Mouse (Mus musculus) gastrocnemius, postnatal 14 days (tissue): ENCODE measurements around the gene Bag6. TPM values are rescaled to one million over a fixed set of nuclear protein-coding genes. Genes with fewer than 3 reads are reported as not detected.

Experiments
- DNase-seq: peaks from one replicate; pipeline ENCODE4 v3.0.0; 2021; ENCODE audit warnings: mixed read lengths
- intact Hi-C: fragments of 180-260 bp; cut with DNase I; formaldehyde crosslinking; loops from one replicate; pipeline ENCODE4 v1.15.1; 2025; ENCODE audit warnings: low total_unique reads
- long read RNA-seq, 2 experiments: library from polyadenylated mRNA; stranded (forward); transcript quantifications; one replicate each; pipeline ENCODE4 v2.0.0; 2021
- total RNA-seq, 2 experiments: library from RNA; stranded (reverse); gene quantifications; 2 replicates each; pipeline ENCODE4 v1.2.3; 2021

Bag6 gene
- total RNA-seq = 100 to 1,000 TPM; 193 to 200 TPM
- long read RNA-seq, experiment 1, partial matches to known transcripts = 29 of 83 reads
- long read RNA-seq, experiment 1, other reads (novel, unspliced or antisense) = 50 of 83 reads
- long read RNA-seq, experiment 2, transcript Bag6-201 (25 exons, 3,858 nt) = major isoform, 11 of 109 reads
- long read RNA-seq, experiment 2, partial matches to known transcripts = 31 of 109 reads
- long read RNA-seq, experiment 2, other reads (novel, unspliced or antisense) = 65 of 109 reads

- DNase-seq = peak; percentile 93
- intact Hi-C loops = no loop called here
Measured at GRCm38 (mm10) chr17:35134801-35135590, at the start of gene Bag6. Gene Bag6 (plus strand): TSS chr17:35135178.

GRCm38 (mm10) chr17:35085208-35085865 is 49.6 kb upstream of the Bag6 start, which contains the start of gene Ly6g6f:
Gene Ly6g6f (minus strand): TSS chr17:35085610.
- no peak for DNase-seq
- intact Hi-C loops = no loop called here

- DNase-seq = no peak
- intact Hi-C loops = no loop called here
Measured at GRCm38 (mm10) chr17:35088151-35088550, 46.8 kb upstream of the Bag6 start.

GRCm38 (mm10) chr17:35088825-35089644 is 45.9 kb upstream of the Bag6 start, which contains the start of gene Abhd16a:
Gene Abhd16a (plus strand): TSS chr17:35089263.
- peak; percentile 96 for DNase-seq
- intact Hi-C loops = no loop called here

- DNase-seq = peak; percentile 39
- intact Hi-C loops = no loop called here
Measured at GRCm38 (mm10) chr17:35090166-35090932, 44.6 kb upstream of the Bag6 start.

GRCm38 (mm10) chr17:35092403-35093198 is 42.4 kb upstream of the Bag6 start:
- intact Hi-C loops = no loop called here
- no peak for DNase-seq

- DNase-seq = no peak
- intact Hi-C loops = no loop called here
Measured at GRCm38 (mm10) chr17:35094475-35095365, 40.3 kb upstream of the Bag6 start.

- no peak for DNase-seq
- intact Hi-C loops = no loop called here
Measured at GRCm38 (mm10) chr17:35096597-35096996, 38.4 kb upstream of the Bag6 start.

GRCm38 (mm10) chr17:35097164-35097655 is 37.8 kb upstream of the Bag6 start:
- intact Hi-C loops = no loop called here
- no peak for DNase-seq

- DNase-seq = no peak
- intact Hi-C loops = loop anchor here (5.0 kb wide), 1 partner anchor 83 kb away; the partner anchor contains the start of gene Vwa7
Measured at GRCm38 (mm10) chr17:35100196-35100765, 34.7 kb upstream of the Bag6 start.

GRCm38 (mm10) chr17:35101161-35101560 is 33.8 kb upstream of the Bag6 start:
- no peak for DNase-seq
- intact Hi-C loops = loop anchor here (5.0 kb wide), 1 partner anchor 84 kb away; the partner anchor contains the start of gene Vwa7

- intact Hi-C loops = loop anchor here (5.0 kb wide), 1 partner anchor 85 kb away; the partner anchor contains the start of gene Vwa7
- no peak for DNase-seq
Measured at GRCm38 (mm10) chr17:35102299-35102698, 32.7 kb upstream of the Bag6 start.

GRCm38 (mm10) chr17:35103221-35103690 is 31.7 kb upstream of the Bag6 start:
- intact Hi-C loops = loop anchor here (5.0 kb wide), 1 partner anchor 86 kb away; the partner anchor contains the start of gene Vwa7
- DNase-seq = no peak

- intact Hi-C loops = loop anchor here (5.0 kb wide), 1 partner anchor 87 kb away; the partner anchor contains the start of gene Vwa7
Measured at GRCm38 (mm10) chr17:35104079-35104478, 30.9 kb upstream of the Bag6 start.

GRCm38 (mm10) chr17:35104754-35105153 is 30.2 kb upstream of the Bag6 start:
- intact Hi-C loops = loop anchor here (5.0 kb wide), 1 partner anchor 87 kb away; the partner anchor contains the start of gene Vwa7
- no peak for DNase-seq

More at GRCm38 (mm10) chr17:35104079-35104478, 30.9 kb upstream of the Bag6 start:
- no peak for DNase-seq
